Mouse (Mus musculus): ENCODE measurements around the gene Slc2a12. TPM values are rescaled to one million over a fixed set of nuclear protein-coding genes. Genes with fewer than 3 reads are reported as not detected.

The Slc2a12 gene
- polyA plus RNA-seq, 1 experiment from 2014 or later = 3.2 TPM

DNA sequence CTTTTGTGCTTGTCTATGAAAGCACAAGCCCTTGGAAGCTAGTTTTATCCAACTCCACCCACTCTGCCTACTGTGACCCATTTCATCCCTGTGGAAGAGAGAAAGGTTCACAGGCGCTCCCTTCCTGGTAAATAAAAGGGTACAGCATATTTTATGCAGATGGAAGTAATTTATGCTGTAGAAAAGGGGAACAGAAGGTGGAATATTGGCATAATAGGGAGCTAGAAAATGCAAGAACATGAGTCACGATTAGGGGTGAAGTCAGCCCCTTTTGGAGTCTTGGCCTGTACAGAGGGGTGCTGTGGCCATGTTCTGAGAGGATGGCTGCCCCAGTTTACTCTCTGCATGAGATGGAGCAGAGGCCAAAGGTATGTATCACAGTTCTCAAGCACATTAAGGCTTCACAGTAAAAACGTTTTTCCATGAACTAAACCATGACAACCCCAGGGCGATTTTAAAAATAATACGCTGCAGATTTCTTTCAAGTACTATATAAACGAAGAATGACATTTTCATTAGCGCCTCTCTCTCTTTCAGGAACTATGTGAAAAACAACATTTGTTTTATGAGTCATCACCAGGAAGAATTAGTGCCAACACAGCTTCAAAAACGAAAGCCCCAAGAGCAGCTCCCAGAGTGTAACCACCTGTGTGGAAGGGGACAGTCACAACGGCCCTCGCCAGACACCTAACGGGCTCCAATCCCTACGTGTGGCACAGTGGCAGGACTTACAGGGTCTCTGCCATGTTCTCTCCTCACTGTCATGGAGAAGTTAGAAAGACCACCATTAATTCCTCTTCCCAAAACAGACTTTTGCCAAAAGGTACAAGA, 56.9 kb downstream of the Slc2a12 start:
- 0 out of 2 replicates have a peak, but pooled peaks cover 10% of the 10 kb centered on the region for H3K36me3 ChIP-seq (ENCODE audit: insufficient read depth, low read length)
- no peak overlapping the region for H3K4me2 ChIP-seq (replicated peaks; ENCODE audit: low read depth, low read length)
- H3K4me1 ChIP-seq (ENCODE audit: insufficient read depth, low read depth, low read length) = peaks cover 6% of the 10 kb centered on the region; the same call in 1 of the 2 replicates
- no peak overlapping the region for H3K9ac ChIP-seq (replicated peaks; ENCODE audit: low read depth)
- DNase-seq (ENCODE audit: low spot score) = no peak
- H3K4me3 ChIP-seq (ENCODE audit: low read depth, low read length) = no peak overlapping the region
- ATAC-seq = 0 out of 2 replicates have a peak, but pooled peaks have one; percentile 9
- no peaks in the 10 kb centered on the region for H3K27me3 ChIP-seq (replicated peaks; ENCODE audit: insufficient read depth, low read length)
- WGBS = 51% methylated on average over 12 of the region's 12 CpGs
- TF ChIP-seq CTCF (IDR thresholded peaks at IDR 0.05) (no peak), EP300 (IDR thresholded peaks at IDR 0.05) (no peak)
- H3K9me3 ChIP-seq (ENCODE audit: low read length) = no peaks in the 10 kb centered on the region
- H3K27ac ChIP-seq (ENCODE audit: low read length) = no peak overlapping the region

DNA sequence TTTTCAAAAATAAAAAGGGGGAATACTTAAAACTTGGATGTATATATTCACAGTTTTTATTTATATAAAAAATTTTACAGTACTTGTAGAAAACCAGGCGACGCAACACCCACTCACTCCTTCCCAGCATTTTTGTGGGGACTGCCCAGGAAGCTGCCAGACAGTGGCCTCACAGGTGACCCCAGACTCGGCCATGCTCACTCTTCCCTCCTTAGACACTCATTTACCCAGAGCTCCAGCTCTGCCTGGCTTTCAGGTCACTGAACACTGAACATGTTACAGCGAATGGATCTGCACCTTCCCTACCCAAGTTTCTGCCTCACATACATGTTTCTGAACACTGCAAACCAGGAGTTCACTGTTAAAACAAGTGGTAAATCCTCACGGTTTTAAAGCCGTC, 59.0 kb downstream of the Slc2a12 start:
- Histone ChIP-seq H3K36me3 (ENCODE audit: insufficient read depth, low read length) (peaks cover 15% of the 10 kb centered on the region; the same call in 1 of the 2 replicates), H3K4me1 (ENCODE audit: insufficient read depth, low read depth, low read length) (peaks cover 6% of the 10 kb centered on the region; the same call in 1 of the 2 replicates), H3K9me3 (ENCODE audit: low read length) (no peaks in the 10 kb centered on the region), H3K4me2 (replicated peaks; ENCODE audit: low read depth, low read length) (no peak overlapping the region), H3K4me3 (ENCODE audit: low read depth, low read length) (no peak overlapping the region), H3K27ac (ENCODE audit: low read length) (no peak overlapping the region), H3K9ac (replicated peaks; ENCODE audit: low read depth) (no peak overlapping the region), H3K27me3 (replicated peaks; ENCODE audit: insufficient read depth, low read length) (no peaks in the 10 kb centered on the region)
- TF ChIP-seq CTCF (IDR thresholded peaks at IDR 0.05) (no peak), EP300 (IDR thresholded peaks at IDR 0.05) (no peak)
- 91% methylated on average over 6 of the region's 6 CpGs for WGBS
- no peak for ATAC-seq
- DNase-seq (ENCODE audit: low spot score) = no peak

DNA sequence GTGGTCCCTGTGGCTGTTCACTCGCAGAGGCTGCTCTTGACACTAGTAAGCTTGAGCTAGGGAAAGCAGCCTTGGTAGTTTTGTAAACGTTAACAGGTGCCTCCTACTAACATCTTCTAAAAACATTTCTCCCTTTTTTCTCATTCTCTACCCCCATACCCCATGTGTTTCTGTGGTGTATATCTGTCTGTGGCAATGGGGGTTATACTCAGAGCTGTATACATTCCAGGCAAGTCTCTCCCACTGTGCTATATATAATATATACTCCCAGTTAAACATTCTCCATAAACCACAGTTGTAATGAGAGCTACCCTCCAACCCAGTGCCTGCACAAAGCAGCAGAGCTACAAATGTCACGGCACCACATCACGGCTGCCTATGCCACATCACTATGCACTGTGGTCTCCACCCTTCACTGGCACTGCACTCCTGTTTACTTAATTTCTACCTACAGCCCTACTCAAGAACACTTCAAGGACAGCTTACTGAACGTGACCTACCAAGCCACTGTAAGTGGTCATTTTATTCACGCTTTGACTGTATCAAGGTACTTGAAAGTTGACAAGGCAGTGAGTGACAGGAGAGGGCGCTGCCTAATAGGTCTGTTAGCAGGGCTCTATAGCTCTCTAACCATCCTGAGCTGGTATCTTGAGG, 63.5 kb downstream of the Slc2a12 start:
- H3K27me3 ChIP-seq (replicated peaks; ENCODE audit: insufficient read depth, low read length) = no peaks in the 10 kb centered on the region
- H3K9me3 ChIP-seq (ENCODE audit: low read length) = no peaks in the 10 kb centered on the region
- H3K9ac ChIP-seq (replicated peaks; ENCODE audit: low read depth) = no peak overlapping the region
- H3K4me2 ChIP-seq (replicated peaks; ENCODE audit: low read depth, low read length) = no peak overlapping the region
- peak; percentile 82 for DNase-seq (ENCODE audit: low spot score)
- WGBS = 62% methylated on average over 7 of the region's 7 CpGs
- H3K36me3 ChIP-seq (ENCODE audit: insufficient read depth, low read length) = peaks cover 15% of the 10 kb centered on the region; the same call in 1 of the 2 replicates
- ATAC-seq = peak; percentile 96
- H3K4me1 ChIP-seq (ENCODE audit: insufficient read depth, low read depth, low read length) = no peaks in the 10 kb centered on the region
- no peak overlapping the region for H3K27ac ChIP-seq (ENCODE audit: low read length)
- no peak overlapping the region for H3K4me3 ChIP-seq (ENCODE audit: low read depth, low read length)
- TF ChIP-seq CTCF (IDR thresholded peaks at IDR 0.05) (peak; percentile 54), EP300 (IDR thresholded peaks at IDR 0.05) (peak; percentile 40; the same call in 1 of the 2 replicates)

DNA sequence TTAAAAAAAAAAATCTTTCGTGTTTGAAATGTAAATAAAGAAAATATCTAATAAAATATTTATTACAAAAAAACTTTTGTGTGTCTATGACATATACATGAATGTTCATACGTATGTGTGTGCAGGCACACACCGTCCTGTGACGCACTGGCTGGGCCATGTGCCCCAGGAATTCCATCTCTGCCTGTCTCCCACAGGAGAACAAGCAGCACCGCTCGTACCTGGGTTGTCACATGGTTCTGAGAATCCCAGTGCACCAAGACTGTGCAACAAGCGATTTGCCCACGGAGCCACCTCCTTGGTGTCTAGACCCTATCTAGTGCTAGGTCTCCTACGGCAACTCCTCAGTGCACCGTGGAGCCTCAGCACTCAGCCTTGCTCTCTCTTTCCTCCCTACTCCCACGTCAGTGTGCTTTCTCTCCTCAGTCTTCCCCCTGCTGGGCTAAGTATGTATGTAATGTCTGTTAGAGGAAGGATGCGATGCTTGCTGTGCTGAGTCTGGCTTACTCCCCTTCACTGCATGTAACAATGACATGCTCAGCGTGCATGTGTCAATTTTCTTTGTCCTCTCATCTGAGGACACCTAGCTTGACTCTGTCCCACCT, 65.5 kb downstream of the Slc2a12 start:
- TF ChIP-seq EP300 (IDR thresholded peaks at IDR 0.05) (no peak), CTCF (IDR thresholded peaks at IDR 0.05) (no peak; the same call in 1 of the 2 replicates)
- Histone ChIP-seq H3K9me3 (ENCODE audit: low read length) (no peaks in the 10 kb centered on the region), H3K4me3 (ENCODE audit: low read depth, low read length) (no peak overlapping the region), H3K4me2 (replicated peaks; ENCODE audit: low read depth, low read length) (no peak overlapping the region), H3K27me3 (replicated peaks; ENCODE audit: insufficient read depth, low read length) (no peaks in the 10 kb centered on the region), H3K4me1 (ENCODE audit: insufficient read depth, low read depth, low read length) (no peaks in the 10 kb centered on the region), H3K9ac (replicated peaks; ENCODE audit: low read depth) (no peak overlapping the region), H3K27ac (ENCODE audit: low read length) (no peak overlapping the region), H3K36me3 (ENCODE audit: insufficient read depth, low read length) (peaks cover 15% of the 10 kb centered on the region; the same call in 1 of the 2 replicates)
- 89% methylated on average over 13 of the region's 13 CpGs for WGBS
- DNase-seq (ENCODE audit: low spot score) (no peak), ATAC-seq (no peak)

DNA sequence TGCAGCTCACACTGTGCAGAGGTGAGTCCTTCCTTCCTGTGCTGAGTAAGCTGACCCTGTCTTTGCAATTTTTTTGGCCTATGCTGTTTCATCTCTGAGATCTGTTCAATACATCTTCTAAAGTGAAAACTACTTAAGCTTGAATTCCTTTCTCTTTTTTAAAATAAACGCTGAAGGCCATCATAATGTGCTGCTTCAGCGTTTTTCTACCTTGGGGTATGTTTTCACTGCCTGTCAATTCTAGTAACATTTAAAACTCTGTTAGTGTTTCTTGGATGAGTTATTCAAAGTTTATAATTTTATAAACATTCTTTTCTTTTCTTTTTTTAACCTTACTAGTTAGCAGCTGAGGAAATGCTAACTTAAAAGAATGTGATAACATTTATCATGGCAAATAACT, 68.1 kb downstream of the Slc2a12 start:
- ATAC-seq = no peak
- DNase-seq (ENCODE audit: low spot score) = no peak

DNA sequence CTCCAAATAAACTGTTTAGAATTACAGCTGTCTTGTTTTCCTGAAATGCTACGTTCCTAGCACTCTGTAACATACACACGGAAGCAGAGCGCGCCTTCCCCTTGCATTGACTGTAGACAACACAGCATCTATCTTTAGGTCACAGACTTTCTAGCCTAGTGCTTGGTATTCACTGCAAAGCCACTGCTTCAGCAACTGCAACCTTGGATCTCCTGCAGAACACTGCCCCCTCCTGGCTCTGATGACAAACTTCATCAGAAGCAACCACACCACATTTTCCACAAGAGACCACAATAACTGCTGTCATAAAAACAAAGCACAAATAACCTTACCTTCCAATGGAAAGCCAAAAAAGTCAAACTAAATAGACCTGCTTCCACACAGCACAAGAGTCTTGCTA, 69.7 kb downstream of the Slc2a12 start:
- TF ChIP-seq EP300 (IDR thresholded peaks at IDR 0.05) (no peak), CTCF (IDR thresholded peaks at IDR 0.05) (peak; percentile 90)
- H3K4me3 ChIP-seq (ENCODE audit: low read depth, low read length) = no peak overlapping the region
- no peaks in the 10 kb centered on the region for H3K4me1 ChIP-seq (ENCODE audit: insufficient read depth, low read depth, low read length)
- DNase-seq (ENCODE audit: low spot score) (peak; percentile 86), ATAC-seq (peak; percentile 48; the same call in 1 of the 2 replicates)
- H3K27me3 ChIP-seq (replicated peaks; ENCODE audit: insufficient read depth, low read length) = no peaks in the 10 kb centered on the region
- WGBS = 54% methylated on average over 4 of the region's 4 CpGs
- H3K27ac ChIP-seq (ENCODE audit: low read length) = no peak overlapping the region
- H3K36me3 ChIP-seq (ENCODE audit: insufficient read depth, low read length) = no peaks in the 10 kb centered on the region
- H3K4me2 ChIP-seq (replicated peaks; ENCODE audit: low read depth, low read length) = no peak overlapping the region
- no peak overlapping the region for H3K9ac ChIP-seq (replicated peaks; ENCODE audit: low read depth)
- H3K9me3 ChIP-seq (ENCODE audit: low read length) = no peaks in the 10 kb centered on the region

More for the DNA sequence above, 68.1 kb downstream of the Slc2a12 start:
- Histone ChIP-seq H3K4me3 (ENCODE audit: low read depth, low read length) (no peak overlapping the region), H3K9ac (replicated peaks; ENCODE audit: low read depth) (no peak overlapping the region), H3K9me3 (ENCODE audit: low read length) (no peaks in the 10 kb centered on the region), H3K27me3 (replicated peaks; ENCODE audit: insufficient read depth, low read length) (no peaks in the 10 kb centered on the region), H3K27ac (ENCODE audit: low read length) (no peak overlapping the region), H3K4me1 (ENCODE audit: insufficient read depth, low read depth, low read length) (no peaks in the 10 kb centered on the region), H3K4me2 (replicated peaks; ENCODE audit: low read depth, low read length) (no peak overlapping the region), H3K36me3 (ENCODE audit: insufficient read depth, low read length) (no peaks in the 10 kb centered on the region)
- TF ChIP-seq EP300 (IDR thresholded peaks at IDR 0.05) (no peak), CTCF (IDR thresholded peaks at IDR 0.05) (no peak)
- 45% methylated on average over 2 of the region's 2 CpGs for WGBS

Measured in lung, postnatal 0 days (tissue).